8 mouse cellular contexts compared by ENCODE assay signal in the genomic region with DNA sequence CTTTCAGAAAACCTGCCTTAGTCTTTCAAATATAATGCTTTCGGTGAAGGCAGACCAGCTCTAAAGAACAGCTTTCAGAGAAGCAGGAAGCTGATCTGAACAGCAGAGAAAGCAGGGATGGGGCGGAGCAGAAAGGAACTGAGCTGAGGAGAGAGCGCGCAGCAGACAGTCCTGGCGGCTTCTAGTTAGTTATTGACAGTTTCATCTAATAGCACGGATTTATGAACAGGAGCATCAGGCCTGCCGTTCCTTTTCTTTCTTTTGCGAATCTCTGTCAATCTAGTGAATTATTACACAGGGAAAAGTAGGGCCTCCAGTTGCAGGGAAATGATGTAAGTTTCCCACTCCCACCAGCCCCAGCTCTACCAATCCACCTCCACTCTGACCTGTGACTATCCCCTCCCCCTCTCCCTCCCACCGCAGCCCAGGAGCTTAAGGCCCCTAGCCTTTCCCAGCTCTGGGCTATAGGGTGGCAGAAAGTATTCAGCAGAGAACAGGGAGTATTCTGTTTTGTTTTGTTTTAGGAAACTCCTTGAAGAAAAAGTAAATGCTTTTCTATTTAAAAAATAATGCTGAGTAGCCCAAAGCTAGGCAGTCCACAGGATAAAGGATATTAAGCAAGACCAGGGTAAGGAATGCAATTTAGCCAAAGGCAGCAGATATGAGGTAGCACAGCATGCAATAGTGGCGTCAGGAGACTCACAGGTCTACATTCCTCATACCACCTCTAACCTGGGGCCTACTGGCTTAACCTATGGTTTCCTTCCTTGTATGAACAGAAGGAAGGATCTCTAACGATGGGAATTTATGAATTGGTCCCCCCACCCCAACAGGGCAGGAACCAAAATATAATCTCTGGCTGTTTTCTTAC.
DNase-seq lines count a peak whose midpoint lies in the region; ATAC-seq and TF ChIP-seq lines count a peak whose summit lies in the region.

No protein-coding gene starts in this region.

- peak; percentile 49 to 50 for DNase-seq in cerebellum, adult 2 months
- peak; percentile 81 for DNase-seq in forelimb bud, embryonic 11.5 days (ENCODE audit: low read depth, low spot score)
- DNase-seq in induced T-regulatory cell, adult 2 months (ENCODE audit: low read depth), result peak; percentile 62
- DNase-seq in left cerebral cortex, adult 18-20 months (ENCODE audit: low spot score in 2 of 2), result peak; percentile 38 to 45
- peak; percentile 24 for DNase-seq in lung, postnatal 25 days (ENCODE audit: low spot score)
- peak; percentile 45 to 52 for DNase-seq in right cerebral cortex, postnatal 10 days (ENCODE audit: low spot score in 2 of 2)

- H3K4me1 ChIP-seq in erythroblast, embryonic 14.5 days (ENCODE audit: control insufficient read depth), result peaks cover 7% of the 10 kb centered on the region
- no peaks in the 10 kb centered on the region for H3K4me1 ChIP-seq in cerebellum, adult 2 months (ENCODE audit: control insufficient read depth, insufficient read depth, low read length)

- no peaks in the 10 kb centered on the region for H3K27me3 ChIP-seq in erythroblast, embryonic 14.5 days (ENCODE audit: control insufficient read depth)
- no peaks in the 10 kb centered on the region for H3K27me3 ChIP-seq in cerebellum, adult 2 months (ENCODE audit: control insufficient read depth, insufficient read depth, low read length)

- TF ChIP-seq CTCF in cerebellum, adult 2 months (IDR thresholded peaks at IDR 0.05; ENCODE audit: borderline replicate concordance, insufficient read depth, low read depth, low read length), result no peak

- no peaks in the 10 kb centered on the region for H3K36me3 ChIP-seq in erythroblast, embryonic 14.5 days (ENCODE audit: control insufficient read depth)

- WGBS in cerebellum, adult 2 months, result 21% methylated on average over 11 of the region's 11 CpGs

- H3K4me3 ChIP-seq in erythroblast, embryonic 14.5 days (replicated peaks), result peak overlapping the region; percentile 39
- H3K4me3 ChIP-seq in cerebellum, adult 2 months (replicated peaks; ENCODE audit: insufficient read depth, low read depth, low read length), result peak overlapping the region; percentile 57

- ATAC-seq in erythroblast, adult 5-6 weeks (replicated peaks; ENCODE audit: low FRiP score, poor library complexity, severe bottlenecking), result no peak

- no peak overlapping the region for H3K27ac ChIP-seq in cerebellum, adult 2 months (ENCODE audit: insufficient read depth, low read length)

- TF ChIP-seq POLR2A in cerebellum, adult 2 months (IDR thresholded peaks at IDR 0.05; ENCODE audit: borderline replicate concordance, insufficient read depth, low read length), result no peak

- H3K9me3 ChIP-seq in erythroblast, embryonic 14.5 days (ENCODE audit: control insufficient read depth, low read length), result no peaks in the 10 kb centered on the region

Comparison
In these comparisons a context has a peak if more than half of its experiments do, and no peak if none do; other contexts are left out.
1. DNase-seq: peak in every context shown above with its lines; median percentile 81 in forelimb bud, embryonic 11.5 days; 62 in induced T-regulatory cell, adult 2 months; 50 in cerebellum, adult 2 months; 48 in right cerebral cortex, postnatal 10 days; 42 in left cerebral cortex, adult 18-20 months; 24 in lung, postnatal 25 days.